Mouse (Mus musculus) embryonic fibroblast, embryonic 13.5 days (primary cell): ENCODE results near the gene Ces1d. TPM values are rescaled to one million over a fixed set of nuclear protein-coding genes. Genes with fewer than 3 reads are reported as not detected.
"Not testable (repeated sequence)": the region's sequence is repeated elsewhere in the genome, so short reads cannot be mapped to it uniquely, and the experiment has no call there.

Experiments
- H3K27ac ChIP-seq: 2 replicates; pipeline ENCODE4 v1.5.1; 2012; ENCODE audit warnings: low read length, control low read depth, inconsistent platforms; ENCODE audit not compliant: insufficient read depth
- H3K4me1 ChIP-seq: 2 replicates; pipeline ENCODE4 v1.6.1; 2011; ENCODE audit warnings: low read length; ENCODE audit not compliant: control insufficient read depth, insufficient read depth
- H3K4me3 ChIP-seq: 2 replicates; pipeline ENCODE4 v1.5.1; 2011; ENCODE audit warnings: mild to moderate bottlenecking, control low read depth, low read length; ENCODE audit not compliant: insufficient read depth
- CTCF ChIP-seq: IDR thresholded peaks from 2 replicates; pipeline ENCODE4 v1.5.1; 2011; ENCODE audit warnings: mild to moderate bottlenecking, control low read depth, low read length, moderate library complexity, borderline replicate concordance; ENCODE audit not compliant: insufficient read depth
- POLR2A ChIP-seq: IDR thresholded peaks from 2 replicates; pipeline ENCODE4 v1.6.1; 2011; ENCODE audit warnings: low read depth, mild to moderate bottlenecking, control low read depth, low read length, moderate library complexity
- polyA plus RNA-seq: library from polyadenylated mRNA; stranded (reverse); fragments of >200 nt; gene quantifications from 2 replicates; pipeline ENCODE4 v1.2.4, GENCODE M21; 2011; ENCODE audit warnings: low read depth; ENCODE audit not compliant: missing spikeins, insufficient read length

Gene Ces1d
- polyA plus RNA-seq, 1 experiment: not detected

DNA sequence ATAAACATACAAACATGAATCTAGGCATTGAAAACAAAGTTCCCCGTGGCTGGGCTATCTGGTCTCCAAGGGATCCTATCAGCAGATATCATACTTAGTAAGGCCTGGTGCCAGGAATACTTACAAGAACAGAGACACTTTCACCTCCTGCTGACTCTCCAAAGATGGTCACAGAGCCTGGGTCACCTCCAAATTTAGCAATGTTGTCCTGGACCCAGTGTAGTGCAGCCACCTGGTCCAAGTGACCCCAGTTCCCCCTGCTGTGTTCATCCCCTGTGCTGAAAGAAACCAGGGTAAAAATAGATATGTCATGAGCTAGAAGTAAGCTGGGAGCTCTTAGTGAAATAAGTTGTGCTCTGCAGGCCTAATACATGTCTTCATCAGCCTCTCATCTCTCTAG, 19.7 kb upstream of the Ces1d start:
- no peak for TF ChIP-seq POLR2A
- no peak for TF ChIP-seq CTCF
- no peak overlapping the region for H3K27ac ChIP-seq
- no peaks in the 10 kb centered on the region for H3K4me1 ChIP-seq
- no peak overlapping the region for H3K4me3 ChIP-seq

DNA sequence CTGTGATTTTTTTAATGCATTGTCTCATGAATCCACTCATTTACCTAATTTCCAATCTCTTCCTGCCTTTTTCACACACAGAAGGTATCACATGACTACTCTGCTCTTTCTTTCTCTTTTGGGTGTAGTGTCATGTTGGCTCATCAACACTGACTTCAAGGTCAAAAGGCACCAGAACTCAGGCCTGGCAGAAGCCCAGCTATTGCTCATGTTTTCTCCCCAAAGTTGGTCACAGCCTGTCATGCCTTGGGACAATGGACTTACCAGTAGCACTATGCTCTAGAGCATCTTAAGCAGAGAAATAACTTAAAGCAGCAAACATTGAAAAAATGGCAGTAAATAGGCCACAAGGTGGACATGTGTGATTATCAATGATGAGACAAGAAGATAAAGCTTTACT, 13.5 kb upstream of the Ces1d start:
- H3K27ac ChIP-seq: no peak overlapping the region
- no peak overlapping the region for H3K4me3 ChIP-seq
- H3K4me1 ChIP-seq: no peaks in the 10 kb centered on the region
- TF ChIP-seq POLR2A: no peak
- no peak for TF ChIP-seq CTCF

DNA sequence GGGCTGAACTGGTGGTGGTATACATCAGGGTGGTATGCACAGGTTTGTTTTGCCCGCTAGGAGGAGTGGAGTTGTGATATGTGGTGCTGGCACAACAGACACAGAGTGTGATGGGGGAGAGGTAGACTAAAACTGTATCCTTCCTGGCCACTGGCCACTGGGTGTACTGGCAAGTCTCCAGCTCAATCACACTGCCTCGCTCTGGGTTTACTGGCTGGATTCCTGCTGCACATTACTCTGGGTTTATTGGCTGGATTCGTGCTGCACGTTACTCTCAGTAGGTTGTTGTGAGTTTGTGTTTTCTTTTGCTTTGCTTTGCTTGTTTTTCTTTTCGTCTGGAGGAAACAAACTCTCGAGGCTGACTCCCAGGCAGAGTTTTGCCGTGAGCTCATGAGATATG, 1.5 kb upstream of the Ces1d start:
- not testable (repeated sequence) for H3K27ac ChIP-seq, H3K4me3 ChIP-seq

DNA sequence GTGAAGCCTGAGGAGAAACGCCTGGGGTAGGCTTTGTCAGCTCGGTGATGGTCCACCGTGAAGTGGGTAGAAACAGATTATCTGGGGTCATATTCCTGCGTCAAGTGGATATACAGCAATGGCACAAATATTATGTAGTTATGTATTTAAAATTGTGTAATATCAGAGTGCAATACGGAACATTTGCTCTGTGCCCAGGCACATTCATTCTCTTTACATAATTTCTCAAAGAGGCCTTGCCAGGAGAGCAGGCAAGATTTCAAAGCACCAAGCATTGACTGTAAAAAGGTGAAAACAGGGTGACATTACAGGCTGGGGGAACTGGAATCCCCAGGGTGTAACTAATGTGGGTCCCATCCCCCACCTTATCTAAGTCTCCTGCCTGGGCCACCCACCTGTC, 1.2 kb downstream of the Ces1d start:
- TF ChIP-seq POLR2A: no peak
- no peak for TF ChIP-seq CTCF
- H3K4me3 ChIP-seq: no peak overlapping the region
- no peak overlapping the region for H3K27ac ChIP-seq

More for the DNA sequence above, 1.5 kb upstream of the Ces1d start:
- H3K4me1 ChIP-seq: not testable (repeated sequence)

DNA sequence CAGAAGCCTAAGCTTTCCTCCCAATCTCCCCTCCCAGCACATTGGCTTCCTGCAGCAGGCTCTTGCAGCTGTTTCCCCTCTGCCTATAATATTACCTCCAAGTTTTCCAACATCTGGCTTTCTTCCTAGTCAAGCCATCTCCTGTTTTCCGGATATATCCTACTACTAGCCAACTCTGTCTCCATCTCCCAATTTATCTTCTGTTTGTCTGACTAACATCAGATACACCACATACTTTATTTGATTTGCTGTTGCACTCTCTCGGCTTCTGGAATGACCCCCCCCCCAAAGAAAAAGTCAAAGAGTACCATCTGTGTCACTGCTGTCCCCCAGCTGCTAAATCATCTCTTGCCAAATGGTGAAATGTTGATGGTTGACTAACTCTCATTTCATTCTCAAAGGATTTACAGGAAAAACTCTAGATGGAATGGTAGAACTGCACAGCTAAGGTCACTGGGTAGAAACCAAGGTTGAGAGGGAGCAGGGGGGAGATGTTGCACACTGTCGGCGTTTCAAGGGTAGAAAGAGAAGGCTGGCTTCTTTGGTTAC, 17.0 kb downstream of the Ces1d start:
- Histone ChIP-seq H3K27ac (no peak overlapping the region), H3K4me3 (no peak overlapping the region), H3K4me1 (no peaks in the 10 kb centered on the region)
- TF ChIP-seq CTCF (no peak), POLR2A (no peak)

More for the DNA sequence above, 1.2 kb downstream of the Ces1d start:
- no peaks in the 10 kb centered on the region for H3K4me1 ChIP-seq

DNA sequence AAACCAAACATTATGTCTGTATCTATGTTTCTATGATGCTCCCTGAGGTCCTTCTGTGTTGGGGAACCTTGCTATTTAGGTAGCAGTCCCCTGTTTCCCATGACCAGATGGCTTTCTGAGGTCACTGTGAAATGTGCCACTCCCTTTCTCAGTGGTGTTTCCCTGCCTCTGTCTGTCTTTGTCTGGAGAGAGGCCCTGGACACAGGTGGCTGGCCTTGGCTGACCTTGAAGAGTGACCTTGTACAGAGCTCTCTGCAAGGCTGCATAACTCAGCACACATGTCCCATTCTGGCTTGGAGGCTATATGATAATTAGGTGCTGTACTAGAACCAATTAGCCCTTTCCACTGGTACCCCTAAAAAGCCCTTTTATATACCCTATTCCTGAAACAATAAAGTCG, 21.0 kb downstream of the Ces1d start:
- Histone ChIP-seq H3K27ac (no peak overlapping the region), H3K4me3 (no peak overlapping the region)
- TF ChIP-seq POLR2A (no peak), CTCF (no peak)

DNA sequence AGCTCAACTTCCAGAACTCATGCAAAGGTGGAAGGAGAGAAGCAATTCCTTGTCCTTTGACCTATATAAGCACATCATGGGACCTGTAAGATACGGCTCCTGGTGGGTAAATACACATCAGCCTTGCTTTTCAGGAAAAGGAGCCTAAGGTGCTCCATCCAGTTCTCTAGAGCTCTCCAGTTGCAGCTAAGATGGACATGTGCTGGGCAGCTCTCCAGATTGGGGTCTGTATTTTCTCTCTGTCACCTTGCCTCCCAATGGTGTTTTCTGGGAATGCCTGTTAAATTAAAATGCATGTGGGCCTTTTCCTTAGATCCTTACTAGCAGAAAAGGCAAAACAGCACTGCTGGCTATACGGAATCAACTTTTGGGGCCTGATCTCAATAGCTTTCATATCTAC, 23.1 kb downstream of the Ces1d start:
- TF ChIP-seq CTCF (no peak), POLR2A (no peak)
- Histone ChIP-seq H3K27ac (no peak overlapping the region), H3K4me3 (no peak overlapping the region), H3K4me1 (no peaks in the 10 kb centered on the region)

More for the DNA sequence above, 21.0 kb downstream of the Ces1d start:
- no peaks in the 10 kb centered on the region for H3K4me1 ChIP-seq

DNA sequence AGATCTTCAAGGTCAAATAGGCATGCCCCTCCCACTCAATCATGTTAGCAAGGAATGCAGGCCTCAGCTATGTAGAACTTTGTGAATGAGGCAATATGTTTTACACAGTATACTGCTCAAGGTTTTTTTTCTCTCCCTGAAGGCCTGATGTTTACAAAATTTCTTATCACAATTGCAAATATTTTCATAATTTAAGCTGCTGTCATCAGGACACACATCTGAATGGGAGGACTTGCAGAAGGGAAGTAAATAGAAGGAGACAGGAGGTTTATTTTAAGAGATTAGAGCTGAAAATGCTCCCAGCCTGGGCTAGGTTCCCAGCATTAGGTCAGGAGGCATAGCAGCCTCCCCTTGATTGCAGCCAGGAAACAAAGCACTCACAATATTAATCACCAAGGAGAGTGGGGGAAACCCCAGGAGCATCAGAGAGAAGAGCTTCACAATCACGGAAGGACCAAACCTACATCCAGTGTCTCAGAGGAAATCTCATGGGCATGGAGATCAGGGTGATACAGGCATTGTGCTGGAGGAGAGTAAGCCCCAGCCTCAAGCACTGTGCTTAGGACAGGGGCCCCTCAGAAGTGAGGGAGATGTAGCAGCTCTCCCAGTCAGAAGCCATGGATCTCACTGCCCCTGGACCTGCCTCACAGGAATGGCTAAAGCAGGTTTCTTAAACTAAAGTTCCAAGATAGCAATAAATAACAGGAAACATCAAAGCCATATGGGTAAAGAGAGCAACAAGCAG, 25.6 kb downstream of the Ces1d start:
- Histone ChIP-seq H3K4me1 (no peaks in the 10 kb centered on the region), H3K4me3 (no peak overlapping the region), H3K27ac (no peak overlapping the region)
- TF ChIP-seq CTCF (no peak), POLR2A (no peak)

DNA sequence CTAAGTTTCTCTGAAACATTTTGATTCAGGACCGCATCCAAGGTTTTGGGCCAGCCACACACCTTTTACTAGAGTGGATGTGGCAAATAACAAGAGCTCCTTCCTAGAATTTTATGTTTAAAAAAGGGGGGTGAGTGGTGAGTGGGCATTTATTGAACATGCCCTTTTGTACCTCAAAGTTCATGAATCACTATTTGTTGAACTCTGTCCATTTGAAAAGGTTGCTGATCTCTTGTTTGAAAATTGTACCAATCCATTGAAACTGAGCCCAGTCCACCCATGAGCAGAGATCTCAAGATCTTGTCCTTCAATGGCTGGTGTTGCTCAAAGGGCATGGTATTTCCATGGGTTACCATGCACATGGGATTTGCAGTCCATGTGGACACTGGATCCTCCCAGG, 34.3 kb downstream of the Ces1d start:
- H3K4me1 ChIP-seq: no peaks in the 10 kb centered on the region
- TF ChIP-seq POLR2A (no peak), CTCF (no peak)
- H3K27ac ChIP-seq: no peak overlapping the region
- H3K4me3 ChIP-seq: no peak overlapping the region

DNA sequence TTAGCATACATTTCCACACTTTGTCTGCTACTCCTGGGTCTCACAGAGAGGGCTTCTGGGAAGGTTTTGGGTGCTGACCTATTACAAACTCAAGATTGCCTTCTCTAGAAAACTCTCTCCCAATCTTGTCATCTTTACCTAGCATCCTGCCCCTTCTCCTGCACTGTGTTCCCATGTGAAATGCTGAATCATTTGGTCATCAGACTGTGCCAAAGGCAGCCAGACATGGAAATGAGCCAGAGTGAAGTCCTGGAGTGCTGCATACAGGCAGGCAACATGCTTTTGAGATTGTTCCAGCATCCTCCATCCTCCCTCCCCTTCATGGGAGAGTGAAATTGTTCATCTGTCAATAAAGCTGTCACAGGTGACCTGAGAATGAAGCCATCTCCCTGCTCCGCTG, 46.2 kb downstream of the Ces1d start:
- TF ChIP-seq CTCF (no peak), POLR2A (no peak)
- no peak overlapping the region for H3K27ac ChIP-seq
- H3K4me1 ChIP-seq: no peaks in the 10 kb centered on the region
- no peak overlapping the region for H3K4me3 ChIP-seq
